Mouse (Mus musculus) neural tube, embryonic 12.5 days (tissue): ENCODE measurements at regions not wholly inside any gene's neighbourhood (a gene's known extent, or its start where the extent isn't known, plus 50 kb on each side); places are given as distances from the start of the nearest gene placed in this dataset.

Experiments used
- ATAC-seq: fragments of 200-750 bp; cut with Nextera tagmentation; 2 replicates; pipeline ENCODE4 v1.8.0; 2017; ENCODE audit warnings: low read depth, mild to moderate bottlenecking, moderate TSS enrichment, moderate library complexity; ENCODE audit not compliant: low FRiP score
- H3K27ac ChIP-seq: fragments of 300-500 bp; sonication (generic); 2 replicates; pipeline ENCODE4 v1.5.1; 2016
- H3K27me3 ChIP-seq: fragments of 300-500 bp; sonication (generic); replicated peaks from 2 replicates; pipeline ENCODE4 v1.6.1; 2016; ENCODE audit warnings: mild to moderate bottlenecking
- H3K36me3 ChIP-seq: fragments of 300-500 bp; sonication (generic); 2 replicates; pipeline ENCODE4 v1.6.1; 2016; ENCODE audit warnings: mild to moderate bottlenecking
- H3K4me1 ChIP-seq: fragments of 300-500 bp; sonication (generic); 2 replicates; pipeline ENCODE4 v1.6.1; 2016
- H3K4me2 ChIP-seq: fragments of 300-500 bp; sonication (generic); replicated peaks from 2 replicates; pipeline ENCODE4 v1.6.1; 2016; ENCODE audit warnings: mild to moderate bottlenecking
- H3K4me3 ChIP-seq: fragments of 300-500 bp; sonication (generic); 2 replicates; pipeline ENCODE4 v1.5.1; 2016
- H3K9ac ChIP-seq: fragments of 300-500 bp; sonication (generic); 2 replicates; pipeline ENCODE4 v1.6.1; 2016; ENCODE audit warnings: mild to moderate bottlenecking
- H3K9me3 ChIP-seq: fragments of 300-500 bp; sonication (generic); 2 replicates; pipeline ENCODE4 v1.6.1; 2016; ENCODE audit warnings: mild to moderate bottlenecking
- WGBS: fragments of 180-500 bp; shearing (Covaris S2); methylation state at CpG from one replicate; pipeline ENCODE4 v1.1.7; 2016; 5-methylcytosine and 5-hydroxymethylcytosine counted together

DNA sequence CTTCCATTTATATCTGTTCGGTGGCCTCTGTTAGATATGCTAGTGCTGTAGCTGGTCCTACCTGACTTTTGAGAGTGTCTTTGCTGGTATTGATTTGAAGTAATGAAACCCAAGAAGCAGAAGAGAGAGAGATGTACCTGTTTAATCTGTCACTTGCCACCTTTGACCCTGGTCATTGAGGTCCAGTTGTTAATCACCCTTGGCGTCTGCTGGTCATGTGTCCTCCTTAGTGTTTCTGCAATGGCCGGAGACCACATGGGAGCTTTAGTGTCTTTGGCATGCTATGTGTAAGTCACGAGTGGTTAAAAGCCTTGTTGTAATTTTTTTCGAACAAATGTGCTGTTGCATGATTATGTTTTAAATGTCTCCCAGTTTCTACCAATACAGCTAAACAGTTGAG is 193.1 kb downstream of the Dusp6 start:
- no peak for ATAC-seq
- H3K4me3 ChIP-seq: no peak overlapping the region
- 87% methylated on average over 5 of the region's 5 CpGs for WGBS
- H3K4me2 ChIP-seq: no peak overlapping the region
- H3K27me3 ChIP-seq: no peaks in the 10 kb centered on the region
- H3K9ac ChIP-seq: no peak overlapping the region
- peaks cover 8% of the 10 kb centered on the region; the same call in 1 of the 2 replicates for H3K4me1 ChIP-seq
- H3K27ac ChIP-seq: no peak overlapping the region
- H3K36me3 ChIP-seq: no peaks in the 10 kb centered on the region
- H3K9me3 ChIP-seq: no peaks in the 10 kb centered on the region

- ATAC-seq: no peak
- no peaks in the 10 kb centered on the region for H3K36me3 ChIP-seq
- H3K4me3 ChIP-seq: no peak overlapping the region
- WGBS: 79% methylated on average over 3 of the region's 3 CpGs
- peaks cover 11% of the 10 kb centered on the region for H3K4me1 ChIP-seq
- no peak overlapping the region for H3K27ac ChIP-seq
- H3K27me3 ChIP-seq: no peaks in the 10 kb centered on the region
- no peaks in the 10 kb centered on the region for H3K9me3 ChIP-seq
- no peak overlapping the region for H3K4me2 ChIP-seq
- no peak overlapping the region for H3K9ac ChIP-seq
These were observed 195.0 kb downstream of the Dusp6 start for GRCm38 (mm10) chr10:99458047-99458446.

- no peak overlapping the region for H3K27ac ChIP-seq
- ATAC-seq: no peak
- 78% methylated on average over 9 of the region's 9 CpGs for WGBS
These were observed 196.2 kb downstream of the Dusp6 start for GRCm38 (mm10) chr10:99459171-99459660.

GRCm38 (mm10) chr10:99459823-99460361 is 196.9 kb downstream of the Dusp6 start:
- Histone ChIP-seq H3K4me3 (no peak overlapping the region), H3K36me3 (no peaks in the 10 kb centered on the region), H3K4me2 (no peak overlapping the region), H3K4me1 (peaks cover 11% of the 10 kb centered on the region), H3K9me3 (no peaks in the 10 kb centered on the region), H3K9ac (no peak overlapping the region), H3K27ac (no peak overlapping the region), H3K27me3 (no peaks in the 10 kb centered on the region)
- 54% methylated on average over 10 of the region's 10 CpGs for WGBS
- ATAC-seq: no peak

More at GRCm38 (mm10) chr10:99459171-99459660, 196.2 kb downstream of the Dusp6 start:
- Histone ChIP-seq H3K9me3 (no peaks in the 10 kb centered on the region), H3K27me3 (no peaks in the 10 kb centered on the region), H3K9ac (no peak overlapping the region), H3K4me2 (no peak overlapping the region), H3K4me1 (peaks cover 11% of the 10 kb centered on the region), H3K4me3 (no peak overlapping the region), H3K36me3 (no peaks in the 10 kb centered on the region)

DNA sequence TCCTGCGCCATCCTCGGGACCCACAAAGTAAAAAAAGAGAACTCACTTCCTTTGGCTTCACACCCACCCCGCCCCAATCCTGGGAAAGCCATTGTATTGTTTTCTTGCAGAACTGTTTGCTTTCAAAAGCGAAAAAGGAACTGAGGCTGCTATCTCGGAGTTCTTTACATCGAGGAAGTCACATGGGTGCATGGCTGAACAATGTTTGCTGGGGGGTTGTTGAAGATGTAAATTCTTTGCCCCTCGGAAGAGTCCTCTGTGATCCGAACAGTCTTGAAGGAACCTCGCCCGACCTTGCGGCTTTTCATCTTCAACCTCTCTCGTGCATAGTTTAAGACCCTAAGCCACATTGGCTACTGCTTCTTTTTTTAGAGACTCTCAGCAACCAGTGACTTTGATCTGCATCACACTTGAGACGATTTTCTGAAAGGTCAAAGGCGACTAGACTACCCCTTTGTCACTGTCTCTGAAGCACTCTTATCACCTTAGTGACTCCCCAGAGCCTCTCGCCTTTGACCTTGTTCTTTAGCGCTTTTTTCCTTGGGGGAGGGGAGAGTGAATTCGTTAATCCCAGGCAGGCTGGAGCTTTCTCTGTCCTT is 197.9 kb downstream of the Dusp6 start:
- peak; percentile 62 for ATAC-seq
- no peaks in the 10 kb centered on the region for H3K36me3 ChIP-seq
- no peaks in the 10 kb centered on the region for H3K9me3 ChIP-seq
- H3K4me1 ChIP-seq: peaks cover 11% of the 10 kb centered on the region
- H3K4me3 ChIP-seq: peak overlapping the region; percentile 23; the same call in 1 of the 2 replicates
- no peaks in the 10 kb centered on the region for H3K27me3 ChIP-seq
- 2% methylated on average over 17 of the region's 17 CpGs for WGBS
- no peak overlapping the region for H3K27ac ChIP-seq
- H3K4me2 ChIP-seq: peak overlapping the region; percentile 54
- H3K9ac ChIP-seq: no peak overlapping the region

DNA sequence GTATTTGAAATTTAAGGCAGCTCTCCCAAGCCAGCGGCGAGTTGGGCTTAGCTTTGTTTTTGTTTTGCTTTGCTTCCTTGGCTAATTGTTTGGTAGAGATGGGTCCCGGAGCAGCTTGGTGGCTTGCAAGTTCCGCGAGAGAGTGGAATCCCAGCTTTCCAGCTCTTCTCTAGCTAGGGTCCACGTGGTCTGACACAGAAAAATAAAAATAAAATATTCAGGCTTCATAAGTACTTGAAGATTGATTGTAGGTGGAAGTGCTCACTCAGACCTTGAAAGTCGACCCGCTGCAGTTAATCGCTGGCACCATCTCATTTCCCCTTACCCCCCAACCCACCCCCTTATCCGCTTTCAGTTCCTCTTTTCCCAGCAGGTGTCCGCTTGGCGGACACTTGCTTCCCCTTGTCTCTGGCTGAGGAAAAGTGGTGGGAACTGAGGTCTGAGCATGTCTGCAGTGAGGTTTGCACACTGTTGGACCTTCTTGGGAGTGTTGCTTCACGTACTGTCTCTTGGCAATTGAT is 198.5 kb downstream of the Dusp6 start:
- H3K9me3 ChIP-seq: no peaks in the 10 kb centered on the region
- peaks cover 11% of the 10 kb centered on the region for H3K4me1 ChIP-seq
- no peak overlapping the region for H3K27ac ChIP-seq
- H3K4me3 ChIP-seq: peak overlapping the region; percentile 23; the same call in 1 of the 2 replicates
- no peaks in the 10 kb centered on the region for H3K36me3 ChIP-seq
- no peak overlapping the region for H3K9ac ChIP-seq
- H3K27me3 ChIP-seq: no peaks in the 10 kb centered on the region
- ATAC-seq: peak; percentile 45; the same call in 1 of the 2 replicates
- WGBS: 5% methylated on average over 13 of the region's 13 CpGs
- peak overlapping the region; percentile 54 for H3K4me2 ChIP-seq

GRCm38 (mm10) chr10:99466695-99467094 is 203.7 kb downstream of the Dusp6 start:
- H3K27ac ChIP-seq: no peak overlapping the region
- H3K4me3 ChIP-seq: no peak overlapping the region
- H3K4me2 ChIP-seq: no peak overlapping the region
- 96% methylated on average over 1 of the region's 1 CpGs for WGBS
- no peak for ATAC-seq
- no peaks in the 10 kb centered on the region for H3K36me3 ChIP-seq
- H3K27me3 ChIP-seq: no peaks in the 10 kb centered on the region
- peaks cover 2% of the 10 kb centered on the region; the same call in 1 of the 2 replicates for H3K4me1 ChIP-seq
- no peaks in the 10 kb centered on the region for H3K9me3 ChIP-seq
- no peak overlapping the region for H3K9ac ChIP-seq

DNA sequence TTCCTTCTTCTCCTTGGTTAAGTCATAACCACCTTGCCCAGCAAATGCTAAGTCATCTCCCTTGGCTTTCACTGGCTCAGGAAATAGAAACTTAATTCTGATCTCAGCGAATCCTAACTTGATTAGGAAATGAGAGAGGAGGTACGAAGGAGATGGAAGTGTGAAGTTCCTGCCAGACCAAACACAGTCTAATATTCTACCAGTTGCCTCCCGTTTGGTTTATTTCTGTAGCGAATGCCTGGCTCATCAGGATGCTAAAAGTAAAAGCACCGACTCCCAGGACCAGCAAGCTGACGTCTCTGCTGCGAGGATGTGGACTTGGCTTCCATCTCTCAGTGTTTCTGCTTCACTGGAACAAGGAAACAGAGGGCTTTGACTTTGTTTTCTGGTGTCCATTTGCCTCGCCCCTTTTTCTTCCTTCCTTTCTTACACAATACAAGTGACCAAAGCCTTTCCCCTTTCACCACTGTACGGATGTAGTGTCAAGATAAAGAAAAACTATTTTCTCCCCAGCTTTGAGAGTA is 204.3 kb downstream of the Dusp6 start:
- no peak overlapping the region for H3K27ac ChIP-seq
- ATAC-seq: no peak
- no peaks in the 10 kb centered on the region for H3K36me3 ChIP-seq
- H3K9ac ChIP-seq: no peak overlapping the region
- 78% methylated on average over 9 of the region's 9 CpGs for WGBS
- no peak overlapping the region for H3K4me3 ChIP-seq
- H3K4me2 ChIP-seq: no peak overlapping the region
- no peaks in the 10 kb centered on the region for H3K27me3 ChIP-seq
- H3K9me3 ChIP-seq: no peaks in the 10 kb centered on the region
- H3K4me1 ChIP-seq: no peaks in the 10 kb centered on the region

DNA sequence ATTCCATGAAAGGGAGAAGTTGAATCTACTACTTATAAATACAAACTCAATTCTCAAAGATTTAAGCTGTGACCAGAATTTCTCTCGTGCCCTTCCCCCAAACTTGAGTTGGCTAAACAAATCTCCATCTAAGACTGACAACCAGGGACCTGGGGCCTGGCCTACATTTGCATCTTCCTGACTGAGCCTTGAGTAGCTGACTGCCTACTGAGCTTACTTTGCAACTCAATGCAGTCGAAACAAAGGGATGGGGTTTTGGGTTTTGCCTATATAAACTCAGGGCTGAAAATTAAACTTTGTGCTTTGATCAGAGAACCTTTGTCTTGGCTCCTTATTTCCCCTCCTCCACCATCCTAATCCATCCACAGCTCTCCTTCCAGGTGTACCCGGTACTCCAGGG is 205.9 kb downstream of the Dusp6 start:
- no peak for ATAC-seq
- no peaks in the 10 kb centered on the region for H3K4me1 ChIP-seq
- H3K4me2 ChIP-seq: no peak overlapping the region
- no peak overlapping the region for H3K9ac ChIP-seq
- WGBS: 30% methylated on average over 3 of the region's 3 CpGs
- H3K9me3 ChIP-seq: no peaks in the 10 kb centered on the region
- no peak overlapping the region for H3K4me3 ChIP-seq
- no peak overlapping the region for H3K27ac ChIP-seq
- H3K27me3 ChIP-seq: no peaks in the 10 kb centered on the region
- no peaks in the 10 kb centered on the region for H3K36me3 ChIP-seq

- 75% methylated on average over 8 of the region's 8 CpGs for WGBS
- ATAC-seq: no peak
- H3K9me3 ChIP-seq: no peaks in the 10 kb centered on the region
- H3K27me3 ChIP-seq: no peaks in the 10 kb centered on the region
- no peak overlapping the region for H3K27ac ChIP-seq
- no peak overlapping the region for H3K4me3 ChIP-seq
- H3K36me3 ChIP-seq: no peaks in the 10 kb centered on the region
- no peak overlapping the region for H3K9ac ChIP-seq
- H3K4me2 ChIP-seq: no peak overlapping the region
- no peaks in the 10 kb centered on the region for H3K4me1 ChIP-seq
These were observed 208.9 kb downstream of the Dusp6 start for GRCm38 (mm10) chr10:99471832-99472497.

GRCm38 (mm10) chr10:99472806-99473205 is 209.8 kb downstream of the Dusp6 start:
- no peak overlapping the region for H3K4me2 ChIP-seq
- H3K27ac ChIP-seq: no peak overlapping the region
- WGBS: 61% methylated on average over 4 of the region's 4 CpGs
- no peak overlapping the region for H3K4me3 ChIP-seq
- no peaks in the 10 kb centered on the region for H3K9me3 ChIP-seq
- H3K9ac ChIP-seq: no peak overlapping the region
- no peaks in the 10 kb centered on the region for H3K27me3 ChIP-seq
- H3K36me3 ChIP-seq: no peaks in the 10 kb centered on the region
- no peak for ATAC-seq
- H3K4me1 ChIP-seq: no peaks in the 10 kb centered on the region

- Histone ChIP-seq H3K4me3 (no peak overlapping the region), H3K36me3 (no peaks in the 10 kb centered on the region), H3K4me1 (no peaks in the 10 kb centered on the region), H3K27me3 (no peaks in the 10 kb centered on the region), H3K4me2 (no peak overlapping the region), H3K9ac (no peak overlapping the region), H3K27ac (no peak overlapping the region), H3K9me3 (no peaks in the 10 kb centered on the region)
- WGBS: 92% methylated on average over 9 of the region's 9 CpGs
- no peak for ATAC-seq
These were observed 210.7 kb downstream of the Dusp6 start for GRCm38 (mm10) chr10:99473758-99474157.
